Mouse (Mus musculus) kidney, postnatal 4 days (tissue): Measurements from ENCODE around the gene Mad1l1.
A peak's percentile ranks its signal among the peaks of the same experiment; 100 is the strongest.

Experiments
- DNase-seq, 2 experiments: peaks; one replicate each; pipeline ENCODE4 v3.0.0; 2021; ENCODE audit warnings: mixed read lengths in 2 of 2

Mad1l1 gene

DNA sequence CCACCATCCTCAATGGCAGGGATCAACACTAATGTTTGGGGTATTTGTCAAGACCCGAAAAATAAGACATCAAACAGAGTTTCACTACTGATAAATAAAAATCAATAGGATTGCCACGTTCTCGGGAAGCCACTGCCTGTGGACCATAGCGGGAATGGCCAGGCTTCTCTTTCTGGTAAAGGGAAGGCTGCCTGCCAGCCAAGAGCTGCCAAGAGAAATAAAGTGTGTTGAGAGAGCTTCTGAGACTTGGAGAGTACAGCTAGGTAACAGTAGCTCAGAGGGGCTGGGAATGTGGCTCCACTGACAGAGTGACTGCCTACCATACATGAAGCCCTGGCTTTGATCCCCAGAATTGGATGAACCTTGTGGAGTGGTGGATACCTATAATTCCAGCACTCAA is 108.4 kb downstream of the Mad1l1 start:
- DNase-seq = no peak

DNA sequence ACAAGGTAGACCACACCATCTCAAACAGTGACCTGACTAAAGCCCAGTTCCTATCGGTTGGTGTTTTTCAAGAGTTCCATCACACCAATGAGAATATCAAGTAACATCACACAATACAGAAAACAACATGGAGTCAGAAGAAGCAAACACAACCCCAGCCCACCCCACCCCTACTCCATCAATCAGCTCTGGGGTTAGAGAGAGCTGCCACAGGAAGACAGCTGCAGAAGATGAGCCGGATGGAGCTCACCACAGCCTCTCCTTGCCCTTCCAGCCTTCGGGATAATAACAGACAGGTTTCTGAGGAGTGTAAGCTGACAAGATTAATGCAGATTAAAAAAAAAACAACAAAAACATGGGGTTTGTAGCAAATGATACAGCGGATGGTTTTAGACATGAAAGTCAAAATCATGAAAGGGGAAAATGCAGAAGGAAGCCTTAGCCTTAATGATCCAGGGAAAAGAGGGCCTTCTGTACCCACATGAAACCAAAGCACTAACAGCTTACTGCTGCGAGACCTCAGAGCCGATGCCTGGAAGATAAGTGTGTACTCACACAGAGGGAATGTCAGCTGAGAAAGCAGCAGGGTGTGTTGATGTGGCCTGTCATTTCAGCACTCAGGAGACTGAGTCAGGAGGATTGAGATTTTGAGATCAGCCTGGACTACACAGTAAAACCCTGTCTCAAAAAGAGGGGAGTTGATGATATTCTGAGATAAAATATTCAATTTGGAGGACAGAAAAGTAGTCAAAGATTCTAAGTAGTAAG is 110.8 kb downstream of the Mad1l1 start:
- DNase-seq = no peak

DNA sequence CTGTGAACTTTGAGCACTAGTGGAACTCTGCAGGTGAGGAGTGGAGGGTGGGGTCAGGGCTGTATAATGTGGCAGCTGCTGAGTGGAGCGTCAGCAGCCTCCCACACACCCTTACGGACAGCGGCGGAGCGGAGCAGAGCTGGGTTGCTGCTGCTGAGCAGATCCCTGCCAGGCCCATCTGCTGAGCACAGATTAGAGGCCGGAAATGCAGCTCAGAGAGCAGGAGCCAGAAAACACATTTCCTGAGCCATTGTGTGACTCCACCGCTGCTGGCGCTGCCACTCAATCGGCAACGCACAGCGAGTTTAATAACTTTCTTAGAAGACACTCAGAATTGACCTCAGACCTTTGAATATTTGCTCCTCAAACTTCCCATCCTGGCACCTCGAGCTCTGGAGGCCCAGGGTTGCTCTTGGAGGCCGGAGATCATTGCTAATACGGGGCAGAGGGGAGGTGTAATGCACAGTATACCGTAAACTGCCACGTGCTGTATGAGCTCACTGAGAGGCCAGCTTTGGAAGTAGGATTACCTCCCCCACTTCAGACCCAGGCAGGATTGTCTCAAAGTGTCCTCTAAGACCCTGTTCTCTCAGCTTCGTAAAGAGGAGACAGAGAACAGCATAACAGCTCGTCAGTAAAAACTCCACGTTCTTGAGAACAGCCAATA is 112.5 kb downstream of the Mad1l1 start:
- DNase-seq = peak; percentile 64 to 76

DNA sequence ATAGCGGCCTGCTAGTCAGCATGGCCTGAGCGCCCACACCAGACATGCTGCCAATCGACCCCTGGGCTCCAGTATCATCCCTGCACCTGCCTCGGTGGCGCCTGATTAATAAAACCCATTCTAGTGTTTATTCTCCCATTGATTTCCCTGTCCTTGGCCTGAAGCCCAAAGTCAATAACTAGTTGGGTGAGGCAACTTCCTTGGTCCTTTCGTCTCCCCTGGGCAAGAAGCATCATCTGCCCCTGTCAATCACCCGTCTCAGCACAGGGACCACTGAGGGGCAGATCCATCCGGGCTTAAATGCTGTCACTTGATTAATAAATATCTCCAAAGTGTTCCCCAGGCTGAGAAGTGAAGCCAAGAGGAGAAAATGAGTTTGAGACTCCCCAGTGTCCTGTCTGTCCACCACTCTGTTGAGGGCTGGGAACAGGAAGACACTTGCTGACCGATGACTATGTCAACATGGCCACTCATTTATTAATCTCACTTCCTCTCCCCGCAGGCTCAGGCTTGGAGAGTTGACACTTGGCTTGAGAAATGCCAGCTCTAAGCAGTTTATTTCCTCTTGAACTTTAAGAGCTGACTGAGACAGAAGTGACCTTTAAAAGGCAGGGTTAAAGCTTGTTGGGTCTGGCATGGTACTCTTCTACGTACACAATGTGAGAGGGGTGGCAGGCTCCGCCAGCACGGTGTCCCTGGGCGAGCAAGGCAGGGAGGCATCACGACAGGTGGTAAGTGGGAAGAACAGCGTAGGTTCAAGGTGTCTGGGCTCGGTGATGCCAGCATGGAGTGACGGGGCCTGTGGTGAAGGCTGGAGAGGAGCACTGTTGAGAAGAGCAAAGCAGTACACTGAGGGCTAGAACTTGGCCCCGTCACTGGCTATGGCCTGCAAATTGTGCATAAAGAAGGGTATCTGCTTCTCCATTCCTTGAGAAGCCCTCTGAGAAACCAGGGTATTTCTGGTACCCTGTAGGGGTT is 114.3 kb downstream of the Mad1l1 start:
- DNase-seq = peak in 1 of 2 experiments; percentile 27

DNA sequence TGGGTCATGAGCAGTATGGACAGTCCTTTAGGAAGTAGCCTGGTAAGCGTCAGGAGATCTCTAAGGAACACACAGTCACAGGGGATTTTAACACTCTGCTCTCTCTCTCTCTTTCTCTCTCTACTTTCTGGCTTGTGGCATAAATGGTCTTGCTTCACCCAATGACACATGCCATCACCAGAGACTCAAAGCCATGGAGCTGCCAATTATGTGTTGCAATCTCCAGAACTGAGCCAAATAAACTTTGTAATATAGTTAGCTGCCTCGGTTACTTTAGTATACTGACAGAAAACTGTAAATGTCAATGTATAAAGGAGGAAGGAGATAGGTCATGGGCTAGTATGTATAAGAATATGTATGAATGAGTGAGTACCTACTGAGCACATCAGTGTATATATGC is 115.4 kb downstream of the Mad1l1 start:
- no peak for DNase-seq

DNA sequence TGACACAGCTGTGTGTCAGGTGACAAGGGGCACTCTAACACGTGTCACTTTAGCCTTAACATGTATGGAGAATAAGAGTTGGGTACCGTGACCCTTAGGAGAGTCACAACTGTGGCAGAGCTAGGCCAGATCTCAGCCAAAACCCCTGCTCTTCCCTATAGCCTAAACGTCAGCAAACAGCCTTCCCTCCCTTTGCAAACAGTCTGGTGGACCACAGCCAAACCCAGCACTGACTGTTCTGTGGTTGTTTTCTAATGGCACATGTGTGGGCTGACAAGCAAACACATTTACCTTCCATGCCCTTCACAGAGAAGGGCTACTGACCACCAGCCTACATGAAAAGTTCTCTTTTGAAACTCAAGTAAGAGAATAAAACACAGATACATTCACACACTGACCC is 116.9 kb downstream of the Mad1l1 start:
- DNase-seq = no peak

DNA sequence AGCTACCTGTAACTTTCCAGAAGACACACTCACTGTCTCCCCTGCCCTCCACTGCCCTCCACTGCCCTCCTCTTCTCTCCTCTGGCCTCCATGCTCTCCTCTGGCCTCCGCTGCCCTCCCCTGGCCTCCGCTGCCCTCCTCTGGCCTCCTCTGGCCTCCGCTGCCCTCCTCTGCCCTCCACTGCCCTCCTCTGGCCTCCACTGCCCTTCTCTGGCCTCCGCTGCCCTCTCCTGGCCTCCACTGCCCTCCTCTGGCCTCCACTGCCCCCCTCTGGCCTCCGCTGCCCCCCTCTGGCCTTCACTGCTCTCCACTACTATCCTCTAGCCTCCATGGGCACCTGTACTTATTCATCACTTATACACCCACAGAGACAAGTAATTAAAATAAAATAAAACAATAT is 117.3 kb downstream of the Mad1l1 start:
- DNase-seq = no peak

DNA sequence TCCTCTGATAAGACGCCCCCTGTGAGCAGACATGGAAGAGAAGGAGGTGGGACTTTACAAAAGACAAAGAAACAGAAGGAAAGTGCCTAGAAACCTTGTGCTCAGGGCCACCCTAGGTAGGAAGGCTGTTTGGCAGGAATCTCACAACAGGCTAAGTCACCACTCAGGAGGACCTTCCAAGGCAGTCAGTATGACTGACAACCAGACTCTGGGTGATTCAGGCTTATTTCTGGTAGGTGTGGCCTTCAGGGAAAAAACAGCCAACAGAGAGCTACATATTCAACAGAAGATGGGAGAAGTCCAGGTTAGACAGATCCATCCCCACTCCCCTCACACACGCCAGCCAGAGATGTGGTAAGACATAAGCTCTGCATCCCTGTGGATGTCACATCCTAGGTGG is 118.9 kb downstream of the Mad1l1 start:
- no peak for DNase-seq

DNA sequence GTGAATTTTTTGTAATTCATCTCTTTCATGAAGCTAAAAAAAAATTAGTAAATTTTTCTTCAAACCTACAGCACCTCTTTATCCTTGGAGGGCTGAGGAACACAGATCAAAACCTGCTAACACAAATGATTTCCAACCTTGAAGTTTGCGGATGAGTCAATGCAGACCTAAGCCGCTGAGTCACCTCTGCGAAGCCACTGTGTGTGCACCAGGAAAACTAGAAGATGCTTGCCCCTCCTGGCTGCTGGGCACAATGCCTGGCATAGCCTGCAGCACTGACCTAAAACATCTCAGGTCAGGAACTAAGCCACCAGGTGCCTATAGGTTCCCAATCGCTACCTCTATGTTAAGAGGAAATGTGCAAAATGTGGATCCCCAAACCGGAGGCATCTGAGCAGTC is 119.8 kb downstream of the Mad1l1 start:
- no peak for DNase-seq

DNA sequence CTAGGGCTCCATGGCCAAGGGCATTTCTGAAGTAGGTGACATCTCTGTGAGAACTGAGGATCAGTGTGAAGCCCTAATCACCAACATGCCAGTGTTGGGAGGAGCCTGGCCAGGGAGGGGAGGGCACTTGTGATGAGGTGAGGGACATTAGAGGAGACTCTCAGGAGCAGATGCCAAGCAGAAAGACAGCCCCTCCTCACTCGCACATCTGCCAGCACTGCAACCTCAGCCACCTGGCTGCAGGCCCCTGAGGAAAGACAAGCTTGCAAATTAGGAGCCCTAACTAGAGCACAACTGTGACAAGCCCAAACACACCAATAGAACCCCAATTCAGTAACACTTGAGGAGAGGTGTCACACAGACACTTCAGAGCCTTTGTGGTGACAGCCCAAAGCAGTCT is 120.2 kb downstream of the Mad1l1 start:
- no peak for DNase-seq

DNA sequence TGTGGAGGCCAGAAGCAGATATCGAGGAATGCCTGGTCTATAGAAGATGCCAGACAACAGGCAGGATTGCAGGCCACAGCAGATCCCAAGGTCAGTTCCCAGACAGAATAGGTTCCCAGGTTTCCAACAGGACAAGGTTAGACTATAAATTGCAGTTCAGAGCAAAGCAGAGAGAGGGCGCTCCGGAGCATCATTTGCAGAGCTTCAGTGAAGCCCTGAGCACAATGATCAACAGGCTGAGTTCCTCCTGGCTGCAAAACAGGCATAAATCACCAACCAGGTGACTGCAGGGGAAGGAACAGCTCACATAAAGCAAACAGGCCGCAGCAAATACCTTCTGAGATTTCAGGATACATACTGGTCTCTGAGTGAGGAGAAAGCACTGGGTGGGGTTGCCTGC is 123.6 kb downstream of the Mad1l1 start:
- DNase-seq = peak; percentile 87 to 89

DNA sequence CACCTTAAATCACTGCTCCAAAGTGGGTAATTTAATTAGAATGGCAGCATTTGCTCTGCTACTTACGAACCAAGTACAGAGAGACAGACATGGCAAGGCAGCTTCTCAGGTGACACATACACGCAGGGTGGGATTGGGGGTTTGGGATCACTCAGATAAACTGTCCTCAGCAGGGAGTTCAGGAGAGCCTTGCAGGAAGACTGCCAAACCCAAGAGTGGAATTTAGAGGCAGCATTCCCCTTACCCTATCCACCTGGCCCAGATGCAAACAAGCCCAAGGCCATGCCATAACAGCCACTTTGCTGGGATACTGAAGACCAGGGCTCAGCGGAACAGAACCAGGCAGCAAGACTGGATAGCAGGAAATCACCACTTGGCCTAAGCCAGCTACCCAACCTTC is 124.9 kb downstream of the Mad1l1 start:
- DNase-seq = no peak

DNA sequence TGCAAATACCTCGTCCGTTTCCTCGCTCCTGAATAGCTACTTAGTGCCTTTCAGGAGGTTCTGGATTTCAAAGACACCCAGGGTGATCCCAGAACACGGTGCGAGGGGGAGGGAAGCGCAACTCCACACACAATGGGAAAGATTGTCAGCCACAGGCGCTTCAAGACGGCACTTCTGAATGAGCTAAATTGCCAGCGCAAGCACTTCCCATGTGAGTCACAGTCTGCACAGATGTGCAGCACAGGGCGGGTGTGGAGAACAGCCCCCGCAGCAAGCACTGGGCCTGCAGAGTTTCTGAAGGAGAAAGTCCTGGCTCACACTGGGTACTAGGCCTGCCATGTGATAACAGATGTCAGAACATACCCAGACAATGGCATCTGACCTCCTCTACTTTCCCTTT is 127.2 kb downstream of the Mad1l1 start:
- DNase-seq = no peak

DNA sequence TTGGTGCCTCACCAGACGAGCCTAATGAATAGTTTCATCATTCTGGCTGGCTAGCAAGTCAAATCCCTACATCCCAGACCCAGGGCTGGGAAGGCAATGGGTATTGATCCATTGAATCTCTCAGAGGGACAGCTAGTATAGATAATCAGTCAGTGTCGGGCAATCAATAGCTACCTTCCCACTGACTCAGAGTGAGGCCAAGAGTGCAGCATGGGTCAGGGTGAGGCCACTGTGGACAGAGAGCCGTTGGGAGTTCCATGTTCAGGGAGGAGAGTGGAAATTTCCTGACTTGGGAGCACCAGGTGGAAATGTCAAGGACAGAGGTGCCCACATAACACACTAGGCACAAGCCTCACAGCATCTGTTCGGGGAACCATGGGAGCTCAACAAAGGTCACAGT is 129.8 kb downstream of the Mad1l1 start:
- DNase-seq = no peak

DNA sequence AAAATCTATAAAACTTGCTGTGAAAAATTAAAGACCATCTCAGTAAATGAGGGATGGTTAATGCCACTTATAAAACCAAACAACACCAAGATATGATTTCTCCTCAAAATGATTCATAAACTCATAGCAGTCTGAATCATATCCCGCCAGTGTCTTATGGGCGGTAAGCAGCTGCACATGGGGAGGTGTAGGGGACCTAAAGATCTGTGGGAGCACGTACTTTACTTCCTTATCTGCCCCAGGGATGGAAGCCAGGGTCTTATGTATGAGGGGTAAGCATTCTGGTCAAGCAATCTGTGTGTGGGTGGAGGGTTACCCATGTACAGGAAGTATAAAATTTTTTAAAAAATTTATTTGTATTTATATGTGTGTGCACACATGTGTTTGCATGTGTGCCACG is 135.0 kb downstream of the Mad1l1 start:
- no peak for DNase-seq

DNA sequence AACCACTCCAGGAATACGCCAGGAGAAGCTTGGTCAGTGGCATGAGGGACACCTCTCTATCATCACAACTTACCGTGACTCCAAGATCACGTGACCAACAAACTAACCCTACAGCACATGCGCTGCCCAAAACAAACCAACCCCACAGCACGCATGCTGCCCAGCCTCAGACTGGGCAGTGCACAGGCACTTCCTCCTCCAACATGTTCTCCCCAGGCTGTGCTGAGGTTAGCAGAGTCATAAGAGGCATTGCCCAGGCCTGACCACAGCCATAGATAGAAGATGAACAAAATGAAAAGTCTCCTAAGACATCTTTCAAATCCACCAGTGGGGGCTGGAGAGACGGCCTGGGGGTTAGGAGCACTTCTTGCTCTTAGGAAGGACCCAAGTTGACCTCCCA is 135.6 kb downstream of the Mad1l1 start:
- DNase-seq = no peak

DNA sequence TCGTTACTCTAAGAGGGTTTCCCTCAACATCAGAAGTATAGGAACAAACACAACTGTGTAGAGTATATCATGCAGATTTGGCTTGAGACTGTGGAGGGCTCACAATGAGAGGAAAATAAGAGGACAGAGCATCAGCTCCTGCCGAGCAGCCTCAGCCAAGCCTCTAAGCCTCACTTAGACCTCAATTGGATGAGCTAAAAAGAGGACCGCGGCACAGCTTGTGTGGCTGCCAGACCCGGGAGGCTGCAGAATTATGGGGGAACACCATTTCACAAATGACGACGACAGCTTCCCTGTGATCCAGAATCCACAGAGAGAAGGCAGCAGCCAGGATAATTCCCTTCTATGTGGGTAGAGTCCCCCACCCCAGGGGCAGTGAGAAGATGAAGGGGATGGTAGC is 138.0 kb downstream of the Mad1l1 start:
- no peak for DNase-seq

DNA sequence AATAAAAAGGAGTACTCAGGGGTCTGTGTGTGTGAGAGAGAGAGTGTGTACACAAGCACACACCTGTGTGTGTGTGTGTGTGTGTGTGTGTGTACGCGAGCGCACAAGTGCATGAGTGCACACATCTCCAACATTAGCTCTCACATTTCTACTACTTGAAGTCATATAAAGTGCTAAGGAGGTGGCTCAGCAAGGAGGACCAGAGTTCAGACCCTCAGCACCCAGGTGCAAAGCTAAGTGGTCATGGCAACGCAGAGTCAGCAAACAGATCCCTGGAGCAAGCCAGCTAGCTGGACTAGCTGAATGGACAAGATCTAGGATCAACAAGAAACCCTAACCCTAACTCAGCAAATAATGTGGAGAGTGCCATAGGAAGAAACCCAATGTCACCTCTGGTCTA is 139.0 kb downstream of the Mad1l1 start:
- DNase-seq = no peak

DNA sequence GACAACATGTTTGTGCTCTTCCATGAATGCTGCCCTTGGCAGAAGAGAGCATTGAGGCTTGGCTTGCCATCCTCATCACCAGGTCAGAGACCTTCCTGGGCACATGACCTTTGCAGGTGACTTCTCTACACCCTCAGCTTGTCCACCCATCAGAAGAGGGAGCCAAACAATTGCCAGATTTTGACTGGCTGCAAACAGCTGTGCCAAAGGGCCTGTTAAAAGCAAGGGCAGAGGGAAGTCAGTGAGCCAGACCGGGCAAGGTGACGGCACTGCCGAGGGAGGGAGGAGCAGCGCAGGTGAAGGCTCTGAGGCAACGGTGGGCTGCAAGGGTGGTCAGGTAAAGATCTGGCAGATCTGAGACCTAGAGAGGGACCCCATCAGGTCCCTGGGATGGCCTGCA is 141.3 kb downstream of the Mad1l1 start:
- DNase-seq = no peak

DNA sequence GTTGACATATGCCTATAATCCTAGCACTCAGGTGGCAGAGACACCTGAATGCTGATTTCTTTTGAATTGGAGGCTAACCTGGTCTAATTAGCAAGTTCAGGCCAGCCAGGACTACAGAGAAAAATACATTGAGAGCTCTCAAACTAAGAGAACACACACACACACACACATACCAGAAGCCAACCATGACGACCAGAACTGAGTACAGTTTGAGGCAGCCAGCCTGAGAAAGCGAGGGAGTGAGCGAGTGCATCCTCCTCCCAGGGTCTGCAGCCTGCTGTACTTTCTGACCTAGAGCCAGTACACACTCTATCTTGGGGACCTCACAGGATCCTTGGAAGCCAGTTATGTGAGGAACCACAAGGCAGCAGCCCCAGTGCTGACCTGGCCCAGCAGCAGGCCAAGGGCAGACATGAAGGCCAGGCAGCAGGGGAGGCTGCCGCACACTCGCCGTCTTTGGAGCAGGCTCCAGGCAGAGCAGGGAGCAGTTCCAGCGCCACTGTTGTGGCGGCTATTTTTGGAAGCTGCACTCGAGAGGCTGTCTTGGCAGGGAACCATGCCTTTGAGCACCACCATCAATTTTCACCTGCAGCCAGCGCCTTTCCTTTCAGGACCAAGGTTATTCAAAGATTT is 143.2 kb downstream of the Mad1l1 start:
- DNase-seq = peak; percentile 33 to 58

DNA sequence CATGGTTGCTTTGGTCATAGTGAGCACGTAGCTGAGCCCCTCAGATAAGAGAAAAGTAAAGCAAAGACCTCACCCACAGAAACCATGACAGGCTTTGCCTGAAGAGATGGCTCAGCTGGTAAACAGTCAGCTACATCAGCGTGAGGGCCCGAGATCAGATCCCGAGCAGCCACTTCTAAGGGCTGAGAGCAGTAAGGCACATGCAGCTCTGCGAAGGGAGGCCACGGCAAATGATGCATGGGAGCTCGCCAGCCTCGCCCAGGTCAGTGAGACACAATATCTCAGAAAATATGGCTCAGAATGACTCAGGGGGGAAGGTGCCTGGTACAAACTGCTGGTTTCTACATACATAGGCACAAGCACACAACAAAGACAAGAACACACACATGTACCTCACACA is 143.8 kb downstream of the Mad1l1 start:
- DNase-seq = no peak

DNA sequence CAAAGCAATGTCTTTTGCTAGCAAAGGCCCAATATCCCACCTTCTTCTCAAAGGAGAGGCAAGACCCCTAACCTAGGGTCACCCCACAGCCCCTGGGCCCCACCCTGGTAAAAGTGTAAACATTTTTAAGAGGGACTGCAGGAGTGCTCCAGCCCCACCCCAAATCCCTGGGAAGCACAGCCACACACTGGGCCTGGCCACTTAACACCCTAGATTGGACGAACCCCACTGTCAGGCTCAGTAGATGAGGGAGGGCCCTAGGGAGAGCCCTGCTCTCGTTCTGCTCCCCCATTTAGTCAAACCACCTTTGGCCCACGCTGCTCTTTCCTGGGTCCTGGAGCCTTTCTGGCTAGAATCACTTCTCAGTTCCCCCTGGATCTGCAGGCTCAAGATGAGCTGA is 145.0 kb downstream of the Mad1l1 start:
- DNase-seq = no peak
